Mouse (Mus musculus): ENCODE data around the gene E2f8.

E2f8 gene

GRCm38 (mm10) chr7:48858257-48858656, 23.1 kb downstream of the E2f8 start:
- no peak for DNase-seq (ENCODE audit: low read depth, low spot score)

- no peak for DNase-seq (ENCODE audit: low read depth, low spot score)
Measured at GRCm38 (mm10) chr7:48855461-48855860, 25.9 kb downstream of the E2f8 start.

GRCm38 (mm10) chr7:48853496-48853895, 27.9 kb downstream of the E2f8 start:
- no peak for DNase-seq (ENCODE audit: low read depth, low spot score)

GRCm38 (mm10) chr7:48851529-48852104, 29.8 kb downstream of the E2f8 start:
- no peak for DNase-seq (ENCODE audit: low read depth, low spot score)

- no peak for DNase-seq (ENCODE audit: low read depth, low spot score)
Measured at GRCm38 (mm10) chr7:48847820-48848650, 33.4 kb downstream of the E2f8 start, which contains the start of gene Csrp3. Gene Csrp3, minus strand, starts transcription at chr7:48848033.

- DNase-seq (ENCODE audit: low read depth, low spot score), result no peak
Measured at GRCm38 (mm10) chr7:48846755-48847154, 34.6 kb downstream of the E2f8 start.

- DNase-seq (ENCODE audit: low read depth, low spot score), result no peak
Measured at GRCm38 (mm10) chr7:48845213-48845973, 36.0 kb downstream of the E2f8 start.

GRCm38 (mm10) chr7:48843541-48843940, 37.9 kb downstream of the E2f8 start:
- DNase-seq (ENCODE audit: low read depth, low spot score), result no peak

GRCm38 (mm10) chr7:48842353-48842752, 39.0 kb downstream of the E2f8 start:
- DNase-seq (ENCODE audit: low read depth, low spot score), result no peak

- DNase-seq (ENCODE audit: low read depth, low spot score), result no peak
Measured at GRCm38 (mm10) chr7:48841538-48841937, 39.9 kb downstream of the E2f8 start.

GRCm38 (mm10) chr7:48840545-48840944, 40.9 kb downstream of the E2f8 start:
- DNase-seq (ENCODE audit: low read depth, low spot score), result no peak

GRCm38 (mm10) chr7:48838434-48838833, 43.0 kb downstream of the E2f8 start:
- no peak for DNase-seq (ENCODE audit: low read depth, low spot score)

- no peak for DNase-seq (ENCODE audit: low read depth, low spot score)
Measured at GRCm38 (mm10) chr7:48836949-48837348, 44.4 kb downstream of the E2f8 start.

- peak; percentile 66 for DNase-seq (ENCODE audit: low read depth, low spot score)
Measured at GRCm38 (mm10) chr7:48834989-48835626, 46.3 kb downstream of the E2f8 start.

- no peak for DNase-seq (ENCODE audit: low read depth, low spot score)
Measured at GRCm38 (mm10) chr7:48834371-48834970, 46.9 kb downstream of the E2f8 start.

GRCm38 (mm10) chr7:48832735-48833134, 48.7 kb downstream of the E2f8 start:
- no peak for DNase-seq (ENCODE audit: low read depth, low spot score)

GRCm38 (mm10) chr7:48830395-48830794, 51.0 kb downstream of the E2f8 start:
- no peak for DNase-seq (ENCODE audit: low read depth, low spot score)

- no peak for DNase-seq (ENCODE audit: low read depth, low spot score)
Measured at GRCm38 (mm10) chr7:48829177-48829910, 52.1 kb downstream of the E2f8 start.

- no peak for DNase-seq (ENCODE audit: low read depth, low spot score)
Measured at GRCm38 (mm10) chr7:48825170-48825569, 56.2 kb downstream of the E2f8 start.

- no peak for DNase-seq (ENCODE audit: low read depth, low spot score)
Measured at GRCm38 (mm10) chr7:48824671-48825070, 56.7 kb downstream of the E2f8 start.

GRCm38 (mm10) chr7:48823621-48824020, 57.8 kb downstream of the E2f8 start:
- DNase-seq (ENCODE audit: low read depth, low spot score), result no peak

Data from ZHBTc4 (cell line).